Mouse (Mus musculus) adrenal gland, postnatal 4 days (tissue): ENCODE measurements around the gene Btf3. TPM values are rescaled to one million over a fixed set of nuclear protein-coding genes. Genes with fewer than 3 reads are reported as not detected.
A peak's percentile ranks its signal among the peaks of the same experiment; 100 is the strongest.

Source experiments
- DNase-seq, 2 experiments: peaks; one replicate each; pipeline ENCODE4 v3.0.0; 2021 to 2022; ENCODE audit warnings: low spot score in 2 of 2, mixed read lengths in 2 of 2
- total RNA-seq, 2 experiments: library from RNA; stranded (reverse); gene quantifications; 2 replicates each; pipeline ENCODE4 v1.2.3; 2021

The Btf3 gene
- total RNA-seq, 2 experiments from 2014 or later = 464 TPM

- no peak for DNase-seq
Measured at GRCm38 (mm10) chr13:98279686-98280085, 37.1 kb downstream of the Btf3 start, which contains the start of gene Gm21976. Gene Gm21976, plus strand, starts transcription at chr13:98279887.

DNA sequence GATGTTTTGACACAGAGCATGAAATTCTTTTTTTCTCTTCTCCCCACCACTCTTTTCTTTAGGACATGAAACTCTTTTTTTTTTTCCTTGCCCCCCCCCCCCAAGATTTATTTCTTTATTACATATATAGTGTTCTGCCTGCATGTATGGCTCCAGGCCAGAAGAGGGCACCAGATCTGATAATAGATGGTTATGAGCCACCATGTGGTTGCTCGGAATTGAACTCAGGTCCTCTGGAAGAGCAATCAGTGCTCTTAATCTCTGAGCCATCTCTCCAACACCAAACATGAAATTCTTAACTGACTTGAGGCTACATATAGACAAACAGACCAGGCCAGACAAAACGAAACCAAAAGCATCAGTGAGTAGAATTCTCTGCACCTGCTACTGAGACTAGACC is 39.3 kb downstream of the Btf3 start:
- no peak for DNase-seq

DNA sequence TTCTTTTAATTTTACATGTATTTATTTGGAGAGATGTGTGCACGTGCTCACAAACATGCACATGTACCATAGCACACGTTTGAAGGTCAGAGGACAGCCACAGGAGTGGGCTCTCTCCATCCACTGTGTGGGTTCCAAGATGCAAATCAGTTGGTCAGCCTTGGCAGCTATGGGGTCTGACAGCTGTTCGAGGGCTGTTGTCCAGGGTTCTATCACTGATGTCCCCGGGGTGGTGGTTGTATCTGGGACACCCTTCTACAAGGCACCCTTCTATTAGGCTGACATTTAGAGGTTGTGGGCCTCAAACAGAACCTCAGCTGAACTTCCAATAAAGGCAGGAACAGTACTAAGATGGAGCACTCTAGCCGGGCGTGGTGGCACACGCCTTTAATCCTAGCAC is 40.6 kb downstream of the Btf3 start:
- no peak for DNase-seq

DNA sequence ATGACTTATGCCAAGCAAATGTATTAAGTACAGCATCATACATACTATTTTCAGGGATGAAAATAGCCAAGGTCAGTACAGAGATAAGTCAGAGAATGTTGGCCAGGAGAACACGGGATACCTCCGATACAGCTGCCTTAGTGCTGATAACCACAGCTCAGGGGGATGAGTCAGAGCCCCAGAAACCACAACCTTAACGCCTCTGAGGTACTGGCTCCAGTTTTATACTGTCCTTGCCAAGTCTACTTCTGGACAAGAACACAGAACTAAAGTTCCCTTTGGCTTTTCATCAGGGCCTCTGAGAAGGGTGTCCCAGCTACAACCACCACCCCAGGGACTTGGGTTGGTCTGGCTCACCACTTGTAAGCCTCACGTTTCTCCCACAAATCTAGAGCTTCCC is 41.2 kb downstream of the Btf3 start:
- peak in 1 of 2 experiments; percentile 6 for DNase-seq

DNA sequence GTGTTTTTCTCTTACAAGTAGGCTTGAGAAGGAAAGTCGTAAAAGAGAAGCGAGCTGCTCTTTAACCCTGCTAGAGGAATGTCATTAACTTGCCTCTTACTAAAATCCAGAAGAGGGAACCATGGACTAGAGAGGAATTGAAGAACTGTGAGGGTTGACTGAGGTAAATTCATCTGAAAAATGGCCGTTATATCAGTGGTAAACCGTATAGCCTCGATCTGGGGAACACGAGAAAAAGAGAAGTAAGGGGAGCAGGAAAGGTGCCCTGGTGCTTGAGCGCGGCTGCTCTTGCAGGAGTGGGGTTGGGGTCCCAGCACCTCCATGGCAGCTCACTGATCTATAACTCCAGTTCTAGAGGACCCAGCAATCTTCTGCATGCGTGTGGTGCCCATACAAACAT is 42.8 kb downstream of the Btf3 start:
- no peak for DNase-seq

GRCm38 (mm10) chr13:98264111-98264510 is 52.7 kb downstream of the Btf3 start:
- no peak for DNase-seq

DNA sequence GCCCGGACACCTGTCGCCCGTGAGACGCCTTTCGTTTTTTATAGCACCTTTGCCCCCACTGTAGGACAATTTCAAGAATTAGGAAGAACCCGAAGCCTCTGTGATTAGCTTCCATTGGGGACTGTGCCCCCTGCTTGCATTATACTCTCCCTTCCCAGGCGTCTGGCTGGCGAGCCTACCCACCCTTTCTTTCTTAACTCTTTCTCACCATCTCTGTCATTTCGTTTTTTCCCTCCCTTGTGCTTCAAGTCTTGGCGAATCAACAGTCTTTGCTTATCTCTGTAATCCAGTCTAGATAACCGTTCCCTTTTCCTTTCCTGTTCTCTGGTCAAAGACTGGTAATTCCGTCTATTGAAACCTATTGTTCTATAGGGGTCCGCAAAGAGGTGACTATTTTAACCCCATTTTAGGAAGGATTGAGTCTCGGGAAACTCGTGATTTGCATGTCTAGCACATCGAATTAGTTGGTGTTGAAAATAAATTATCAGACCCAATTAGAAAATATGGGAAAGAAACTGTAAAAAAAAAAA is 53.3 kb downstream of the Btf3 start:
- DNase-seq = no peak

DNA sequence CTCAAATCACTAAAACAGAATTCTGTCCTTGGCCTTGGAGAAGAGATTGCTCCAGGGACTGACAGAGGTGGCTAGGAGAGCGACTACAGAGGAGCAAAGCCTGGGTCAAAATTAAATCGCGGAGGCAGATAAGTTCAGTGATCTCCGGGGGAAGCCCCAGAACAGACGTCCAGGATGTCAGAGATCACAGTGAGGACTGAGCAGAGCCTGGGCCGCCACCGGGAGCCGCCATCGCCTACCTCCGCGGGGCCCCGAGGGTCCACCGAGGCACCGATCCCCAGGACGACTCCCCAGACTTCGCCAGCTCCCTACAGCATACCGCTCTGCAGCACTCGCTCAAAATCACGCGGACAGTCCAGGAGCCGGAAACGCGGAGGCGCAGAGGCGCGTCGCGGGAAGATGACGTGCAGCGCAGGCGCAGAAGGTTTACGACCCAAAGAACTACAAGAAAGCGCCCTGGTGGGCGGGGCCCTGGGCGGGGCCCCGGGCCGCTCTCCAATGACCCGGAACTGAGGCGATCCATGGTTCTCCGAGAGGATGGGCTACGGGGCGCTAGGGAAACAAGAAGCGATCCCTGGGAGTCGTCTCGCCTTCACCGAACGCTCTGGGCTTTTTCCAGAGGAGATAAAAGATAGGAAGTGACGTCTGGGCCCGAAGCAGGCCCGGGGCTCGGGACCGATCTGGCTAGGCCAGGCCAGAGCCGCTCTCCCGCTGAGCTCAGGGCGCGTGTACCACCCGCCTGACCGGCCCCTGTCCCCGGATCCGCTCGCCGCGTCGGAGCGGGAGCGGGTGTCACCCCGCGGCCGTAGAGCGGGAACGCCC is 54.0 kb downstream of the Btf3 start, which contains the start of the genes Utp15 and Ankra2:
Utp15 (minus strand) TSS at position 406 of the 822 bp plus-strand sequence.
Ankra2 (plus strand) TSS at position 439 of the 822 bp plus-strand sequence.
- peak; percentile 96 to 99 for DNase-seq

Other genes with a start within 250 kb of the Btf3 start
- 10 to 100 TPM; 31.2 to 47.6 TPM for gene Arhgef28, start 110.6 kb downstream of the Btf3 start, total RNA-seq
- gene Utp15, start 54.0 kb downstream of the Btf3 start, total RNA-seq = 10 to 100 TPM; 26.0 to 29.6 TPM
- 10 to 100 TPM; 35.3 to 36.2 TPM for gene Ankra2, start 53.9 kb downstream of the Btf3 start, total RNA-seq
- not detected for gene Gm21976, start 37.1 kb downstream of the Btf3 start, total RNA-seq
- gene Foxd1, start 37.2 kb upstream of the Btf3 start, total RNA-seq = 1 to 10 TPM; 2.3 to 3.7 TPM
- gene Gm10320, start 175.0 kb upstream of the Btf3 start, total RNA-seq = under 1 TPM in 1 of 2 experiments, not detected in 1; 0.68 TPM